Mouse (Mus musculus): Measurements from ENCODE around the gene BC037034. TPM values are rescaled to one million over a fixed set of nuclear protein-coding genes. Genes with fewer than 3 reads are reported as not detected.
A peak's percentile ranks its signal among the peaks of the same experiment; 100 is the strongest.

The BC037034 gene
- polyA plus RNA-seq, 1 experiment from 2014 or later = 5.8 TPM

GRCm38 (mm10) chr5:138258542-138258941, 5.3 kb downstream of the BC037034 start:
- H3K9me3 ChIP-seq (ENCODE audit: control insufficient read depth, low read length) = no peaks in the 10 kb centered on the region
- ATAC-seq (ENCODE audit: low read depth) (no peak), DNase-seq (ENCODE audit: low spot score) (no peak)
- peaks cover 17% of the 10 kb centered on the region for H3K4me1 ChIP-seq (ENCODE audit: control insufficient read depth, insufficient read depth, low read length)
- H3K36me3 ChIP-seq (ENCODE audit: control insufficient read depth, insufficient read depth, low read length) = peaks cover 39% of the 10 kb centered on the region
- no peak overlapping the region for H3K4me3 ChIP-seq (ENCODE audit: low read depth, low read length)
- no peak overlapping the region for H3K27ac ChIP-seq (replicated peaks; ENCODE audit: low read depth, low read length)
- 77% methylated on average over 6 of the region's 6 CpGs for WGBS
- no peak overlapping the region for H3K9ac ChIP-seq (ENCODE audit: low read depth, low read length)
- H3K4me2 ChIP-seq (ENCODE audit: low read depth, low read length) = no peak overlapping the region
- H3K27me3 ChIP-seq (replicated peaks; ENCODE audit: control insufficient read depth, insufficient read depth, low read length) = no peaks in the 10 kb centered on the region

- Histone ChIP-seq H3K27ac (replicated peaks; ENCODE audit: low read depth, low read length) (no peak overlapping the region), H3K4me2 (ENCODE audit: low read depth, low read length) (no peak overlapping the region), H3K9me3 (ENCODE audit: control insufficient read depth, low read length) (no peaks in the 10 kb centered on the region; the same call in 1 of the 2 replicates), H3K27me3 (replicated peaks; ENCODE audit: control insufficient read depth, insufficient read depth, low read length) (no peaks in the 10 kb centered on the region), H3K4me3 (ENCODE audit: low read depth, low read length) (no peak overlapping the region), H3K4me1 (ENCODE audit: control insufficient read depth, insufficient read depth, low read length) (peaks cover 15% of the 10 kb centered on the region), H3K9ac (ENCODE audit: low read depth, low read length) (no peak overlapping the region), H3K36me3 (ENCODE audit: control insufficient read depth, insufficient read depth, low read length) (peaks cover 39% of the 10 kb centered on the region)
- DNase-seq (ENCODE audit: low spot score) (no peak), ATAC-seq (ENCODE audit: low read depth) (no peak)
- 83% methylated on average over 3 of the region's 3 CpGs for WGBS
These were observed 5.8 kb downstream of the BC037034 start for GRCm38 (mm10) chr5:138258078-138258477.

DNA sequence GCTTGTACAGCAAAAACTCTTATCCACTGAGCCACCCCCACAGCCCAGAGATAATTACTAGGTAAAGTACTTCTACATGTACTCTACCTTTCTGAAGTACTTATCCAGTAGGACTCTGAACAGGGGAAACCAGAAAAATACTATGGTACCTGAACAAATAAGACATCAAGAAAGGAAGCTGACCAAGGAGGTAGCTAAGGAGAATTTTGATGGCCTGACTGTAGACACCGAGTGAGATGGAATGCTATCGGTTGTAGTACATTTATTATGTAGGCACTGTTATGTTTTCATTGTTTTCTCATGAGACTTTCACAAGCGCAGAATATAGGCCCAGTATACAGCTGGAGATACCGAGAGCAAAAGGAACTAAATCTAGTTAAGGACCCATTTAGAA, 6.3 kb downstream of the BC037034 start:
- no peaks in the 10 kb centered on the region; the same call in 1 of the 2 replicates for H3K9me3 ChIP-seq (ENCODE audit: control insufficient read depth, low read length)
- DNase-seq (ENCODE audit: low spot score) (no peak), ATAC-seq (ENCODE audit: low read depth) (no peak)
- no peak overlapping the region for H3K9ac ChIP-seq (ENCODE audit: low read depth, low read length)
- peaks cover 39% of the 10 kb centered on the region for H3K36me3 ChIP-seq (ENCODE audit: control insufficient read depth, insufficient read depth, low read length)
- no peak overlapping the region for H3K27ac ChIP-seq (replicated peaks; ENCODE audit: low read depth, low read length)
- H3K27me3 ChIP-seq (replicated peaks; ENCODE audit: control insufficient read depth, insufficient read depth, low read length) = no peaks in the 10 kb centered on the region
- 92% methylated on average over 4 of the region's 4 CpGs for WGBS
- H3K4me3 ChIP-seq (ENCODE audit: low read depth, low read length) = no peak overlapping the region
- peaks cover 10% of the 10 kb centered on the region for H3K4me1 ChIP-seq (ENCODE audit: control insufficient read depth, insufficient read depth, low read length)
- no peak overlapping the region for H3K4me2 ChIP-seq (ENCODE audit: low read depth, low read length)

DNA sequence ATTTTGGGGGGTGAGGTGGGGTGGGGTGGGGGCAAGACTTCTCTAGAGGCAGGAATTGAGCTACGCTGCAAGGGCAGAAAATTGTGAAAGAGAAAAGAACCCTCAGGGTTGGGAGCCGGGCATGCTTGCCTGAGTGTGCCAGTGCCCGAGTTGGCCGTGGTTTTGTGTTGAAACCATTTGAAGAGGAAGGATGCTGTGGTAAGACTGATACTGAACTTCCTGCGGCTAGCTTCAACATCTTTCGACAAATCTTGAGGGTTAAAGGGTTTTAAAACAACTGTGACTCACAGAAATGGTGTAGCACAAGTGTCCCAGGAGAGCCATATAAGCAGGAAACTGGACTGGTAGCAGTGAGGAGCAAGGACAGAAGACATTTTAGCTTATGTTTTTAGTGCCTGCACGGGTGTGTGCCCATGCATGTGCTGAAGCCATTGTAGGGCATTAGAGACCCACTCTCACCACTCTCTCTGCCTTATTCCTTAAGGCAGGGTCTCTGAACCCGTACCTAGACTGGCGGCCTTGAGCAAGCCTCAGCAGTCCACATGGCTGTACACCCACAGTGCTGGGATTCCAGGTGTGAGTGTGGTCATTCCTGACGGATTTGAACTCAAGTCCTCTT, 6.8 kb downstream of the BC037034 start:
- Histone ChIP-seq H3K9me3 (ENCODE audit: control insufficient read depth, low read length) (no peaks in the 10 kb centered on the region; the same call in 1 of the 2 replicates), H3K4me2 (ENCODE audit: low read depth, low read length) (no peak overlapping the region), H3K36me3 (ENCODE audit: control insufficient read depth, insufficient read depth, low read length) (peaks cover 36% of the 10 kb centered on the region), H3K4me3 (ENCODE audit: low read depth, low read length) (0 out of 2 replicates have a peak overlapping the region, but pooled peaks have one; percentile 71), H3K9ac (ENCODE audit: low read depth, low read length) (no peak overlapping the region), H3K4me1 (ENCODE audit: control insufficient read depth, insufficient read depth, low read length) (peaks cover 8% of the 10 kb centered on the region; the same call in 1 of the 2 replicates), H3K27me3 (replicated peaks; ENCODE audit: control insufficient read depth, insufficient read depth, low read length) (no peaks in the 10 kb centered on the region), H3K27ac (replicated peaks; ENCODE audit: low read depth, low read length) (no peak overlapping the region)
- DNase-seq (ENCODE audit: low spot score) = no peak
- WGBS = 82% methylated on average over 10 of the region's 10 CpGs
- ATAC-seq (ENCODE audit: low read depth) = no peak

GRCm38 (mm10) chr5:138256094-138256467, 7.8 kb downstream of the BC037034 start:
- no peak; the same call in 1 of the 2 replicates for ATAC-seq (ENCODE audit: low read depth)
- peak overlapping the region; percentile 71 for H3K4me3 ChIP-seq (ENCODE audit: low read depth, low read length)
- 16% methylated on average over 6 of the region's 7 CpGs for whole genome bisulfite sequencing

GRCm38 (mm10) chr5:138255353-138256093, 8.3 kb downstream of the BC037034 start, which contains the start of gene Lamtor4:
Gene Lamtor4 (plus strand): TSS chr5:138255482.
- WGBS = under 1% methylated on average over 38 of the region's 38 CpGs
- H3K36me3 ChIP-seq (ENCODE audit: control insufficient read depth, insufficient read depth, low read length) = peaks cover 20% of the 10 kb centered on the region

More at GRCm38 (mm10) chr5:138256094-138256467, 7.8 kb downstream of the BC037034 start:
- H3K9ac ChIP-seq (ENCODE audit: low read depth, low read length) = peak overlapping the region; percentile 70
- peak overlapping the region; percentile 59 for H3K27ac ChIP-seq (replicated peaks; ENCODE audit: low read depth, low read length)
- H3K4me2 ChIP-seq (ENCODE audit: low read depth, low read length) = peak overlapping the region; percentile 89
- peaks cover 8% of the 10 kb centered on the region; the same call in 1 of the 2 replicates for H3K4me1 ChIP-seq (ENCODE audit: control insufficient read depth, insufficient read depth, low read length)
- H3K9me3 ChIP-seq (ENCODE audit: control insufficient read depth, low read length) = no peaks in the 10 kb centered on the region; the same call in 1 of the 2 replicates
- peaks cover 26% of the 10 kb centered on the region for H3K36me3 ChIP-seq (ENCODE audit: control insufficient read depth, insufficient read depth, low read length)
- no peak for DNase-seq (ENCODE audit: low spot score)
- no peaks in the 10 kb centered on the region for H3K27me3 ChIP-seq (replicated peaks; ENCODE audit: control insufficient read depth, insufficient read depth, low read length)

GRCm38 (mm10) chr5:138253061-138253460, 10.8 kb downstream of the BC037034 start:
- Histone ChIP-seq H3K4me2 (ENCODE audit: low read depth, low read length) (no peak overlapping the region), H3K9me3 (ENCODE audit: control insufficient read depth, low read length) (no peaks in the 10 kb centered on the region; the same call in 1 of the 2 replicates), H3K9ac (ENCODE audit: low read depth, low read length) (no peak overlapping the region), H3K36me3 (ENCODE audit: control insufficient read depth, insufficient read depth, low read length) (0 out of 2 replicates have a peak, but pooled peaks cover 2% of the 10 kb centered on the region), H3K27ac (replicated peaks; ENCODE audit: low read depth, low read length) (no peak overlapping the region), H3K27me3 (replicated peaks; ENCODE audit: control insufficient read depth, insufficient read depth, low read length) (no peaks in the 10 kb centered on the region), H3K4me3 (ENCODE audit: low read depth, low read length) (no peak overlapping the region), H3K4me1 (ENCODE audit: control insufficient read depth, insufficient read depth, low read length) (peaks cover 8% of the 10 kb centered on the region; the same call in 1 of the 2 replicates)
- 88% methylated on average over 3 of the region's 3 CpGs for WGBS
- DNase-seq (ENCODE audit: low spot score) = no peak
- no peak for ATAC-seq (ENCODE audit: low read depth)

More at GRCm38 (mm10) chr5:138255353-138256093, 8.3 kb downstream of the BC037034 start, which contains the start of gene Lamtor4:
- Histone ChIP-seq H3K27ac (replicated peaks; ENCODE audit: low read depth, low read length) (peak within 1 kb of the TSS; percentile 59), H3K27me3 (replicated peaks; ENCODE audit: control insufficient read depth, insufficient read depth, low read length) (no peaks in the 10 kb centered on the region), H3K9ac (ENCODE audit: low read depth, low read length) (peak within 1 kb of the TSS; percentile 70), H3K4me2 (ENCODE audit: low read depth, low read length) (peak within 1 kb of the TSS; percentile 89), H3K4me1 (ENCODE audit: control insufficient read depth, insufficient read depth, low read length) (peaks cover 8% of the 10 kb centered on the region; the same call in 1 of the 2 replicates), H3K9me3 (ENCODE audit: control insufficient read depth, low read length) (no peaks in the 10 kb centered on the region; the same call in 1 of the 2 replicates), H3K4me3 (ENCODE audit: low read depth, low read length) (peak within 1 kb of the TSS; percentile 71)
- DNase-seq (ENCODE audit: low spot score) (peak; percentile 99), ATAC-seq (ENCODE audit: low read depth) (peak; percentile 100)

DNA sequence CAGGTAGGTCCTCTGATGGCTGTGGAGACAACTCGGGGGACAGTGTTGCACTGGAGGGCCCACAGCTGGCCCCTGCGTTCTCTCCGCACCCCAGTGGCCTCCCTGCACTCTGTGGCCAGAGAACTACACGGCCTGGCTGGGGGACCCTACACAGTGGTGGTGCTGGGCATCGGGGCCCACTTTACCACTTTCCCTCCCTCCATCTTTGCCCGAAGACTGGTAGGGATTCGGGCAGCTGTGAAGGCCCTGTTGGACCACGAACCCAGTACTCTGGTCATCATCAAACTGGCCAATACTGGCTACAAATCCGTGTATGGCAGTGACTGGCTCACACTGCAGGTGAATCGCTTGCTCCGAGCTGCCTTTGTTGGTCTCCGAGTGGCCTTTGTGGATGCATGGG, 12.7 kb downstream of the BC037034 start:
- Histone ChIP-seq H3K4me2 (ENCODE audit: low read depth, low read length) (no peak overlapping the region), H3K4me1 (ENCODE audit: control insufficient read depth, insufficient read depth, low read length) (peaks cover 5% of the 10 kb centered on the region; the same call in 1 of the 2 replicates), H3K27ac (replicated peaks; ENCODE audit: low read depth, low read length) (no peak overlapping the region), H3K9me3 (ENCODE audit: control insufficient read depth, low read length) (no peaks in the 10 kb centered on the region; the same call in 1 of the 2 replicates), H3K36me3 (ENCODE audit: control insufficient read depth, insufficient read depth, low read length) (no peaks in the 10 kb centered on the region), H3K4me3 (ENCODE audit: low read depth, low read length) (no peak overlapping the region), H3K27me3 (replicated peaks; ENCODE audit: control insufficient read depth, insufficient read depth, low read length) (no peaks in the 10 kb centered on the region), H3K9ac (ENCODE audit: low read depth, low read length) (no peak overlapping the region)
- 79% methylated on average over 12 of the region's 12 CpGs for WGBS
- ATAC-seq (ENCODE audit: low read depth) (no peak), DNase-seq (ENCODE audit: low spot score) (no peak)
